Mouse (Mus musculus): ENCODE measurements around the gene Uck1.

- TF ChIP-seq POLR2A (IDR thresholded peaks at IDR 0.05; ENCODE audit: low read depth, low read length): no peak
- no peak for TF ChIP-seq CTCF (IDR thresholded peaks at IDR 0.05; ENCODE audit: borderline replicate concordance, insufficient read depth, low read length)
Measured at GRCm38 (mm10) chr2:32240591-32240990, 19.4 kb downstream of the Uck1 start.

All from embryonic fibroblast, embryonic 13.5 days (primary cell).